Comparison of ENCODE assay signal across 8 mouse cellular contexts in genomic region chr8:108710607-108711489, GRCm38 (mm10).
DNase-seq lines count a peak whose midpoint lies in the region; ATAC-seq lines count a peak whose summit lies in the region.

No protein-coding gene starts in this region.

- intact Hi-C loops in left cerebral cortex, postnatal 10 days (cut with DNase I) = loop anchor here (5.0 to 10.0 kb wide), 3 partner anchors 476 to 704 kb away; no protein-coding TSS in a partner anchor
- intact Hi-C loops in left cerebral cortex, postnatal 25 days (cut with DNase I) = loop anchor here (5.0 to 10.0 kb wide), 2 partner anchors 201 to 474 kb away; no protein-coding TSS in a partner anchor

- peak; percentile 48 for DNase-seq in embryo, embryonic 10 days (ENCODE audit: low spot score)
- no peak for DNase-seq in embryo, embryonic 9.5 days (ENCODE audit: extremely low spot score)
- peak; percentile 38 for DNase-seq in NIH3T3 (ENCODE audit: low read depth)
- DNase-seq in frontal cortex, postnatal 36 days (ENCODE audit: low spot score in 2 of 2) = no peak
- no peak for DNase-seq in left cerebral cortex, postnatal 10 days (ENCODE audit: extremely low spot score in 1 of 2, low spot score in 2 of 2)
- DNase-seq in left cerebral cortex, postnatal 25 days (ENCODE audit: low spot score in 2 of 2) = no peak

- 0 out of 2 replicates have a peak overlapping the region, but pooled peaks have one; percentile 55 for H3K4me2 ChIP-seq in heart, embryonic 15.5 days
- 0 out of 2 replicates have a peak overlapping the region, but pooled peaks have one; percentile 36 for H3K4me2 ChIP-seq in limb, embryonic 15.5 days

- no peaks in the 10 kb centered on the region for H3K36me3 ChIP-seq in heart, embryonic 15.5 days
- no peaks in the 10 kb centered on the region for H3K36me3 ChIP-seq in limb, embryonic 15.5 days

- peaks cover 75% of the 10 kb centered on the region for H3K4me1 ChIP-seq in heart, embryonic 15.5 days (replicated peaks)
- H3K4me1 ChIP-seq in limb, embryonic 15.5 days = peaks cover 66% of the 10 kb centered on the region

- no peak overlapping the region for H3K9ac ChIP-seq in heart, embryonic 15.5 days
- H3K9ac ChIP-seq in limb, embryonic 15.5 days = no peak overlapping the region

- no peak overlapping the region for H3K4me3 ChIP-seq in heart, embryonic 15.5 days
- no peak overlapping the region for H3K4me3 ChIP-seq in limb, embryonic 15.5 days

- no peaks in the 10 kb centered on the region for H3K9me3 ChIP-seq in heart, embryonic 15.5 days (replicated peaks)
- no peaks in the 10 kb centered on the region for H3K9me3 ChIP-seq in limb, embryonic 15.5 days

- peak overlapping the region; percentile 86 for H3K27ac ChIP-seq in heart, embryonic 15.5 days
- H3K27ac ChIP-seq in limb, embryonic 15.5 days = peak overlapping the region; percentile 95

- H3K27me3 ChIP-seq in heart, embryonic 15.5 days = no peaks in the 10 kb centered on the region
- no peaks in the 10 kb centered on the region for H3K27me3 ChIP-seq in limb, embryonic 15.5 days

- WGBS in heart, embryonic 15.5 days = 20% methylated on average over 8 of the region's 8 CpGs
- WGBS in limb, embryonic 15.5 days = 22% methylated on average over 8 of the region's 8 CpGs

- ATAC-seq in heart, embryonic 15.5 days (replicated peaks; ENCODE audit: insufficient number of reproducible peaks, insufficient read depth, low FRiP score, low read depth) = no peak
- no peak for ATAC-seq in limb, embryonic 15.5 days (ENCODE audit: insufficient number of reproducible peaks, low FRiP score, low TSS enrichment, low read depth)

Comparison
In these comparisons a context has a peak if more than half of its experiments do, and no peak if none do; other contexts are left out.
1. DNase-seq: peak in embryo, embryonic 10 days (single experiment) and NIH3T3 (single experiment); none in embryo, embryonic 9.5 days (single experiment), frontal cortex, postnatal 36 days (0 of 2), left cerebral cortex, postnatal 10 days (0 of 2) and left cerebral cortex, postnatal 25 days (0 of 2).